Mouse (Mus musculus) layer of hippocampus, adult 18-20 months (tissue): ENCODE measurements around the gene Camk2g. TPM values are rescaled to one million over a fixed set of nuclear protein-coding genes. Genes with fewer than 3 reads are reported as not detected.

Experiments
- DNase-seq, 2 experiments: peaks; one replicate each; pipeline ENCODE4 v3.0.0; 2022; ENCODE audit warnings: low spot score in 2 of 2
- long read RNA-seq: library from polyadenylated mRNA; stranded (forward); transcript quantifications from one replicate; pipeline ENCODE4 v2.0.0, GENCODE M21; 2021
- total RNA-seq, 2 experiments: library from RNA; stranded (reverse); gene quantifications; 2 replicates each; pipeline ENCODE4 v1.2.3; 2021

The Camk2g gene
- 100 to 1,000 TPM; 225 to 233 TPM for total RNA-seq
- long read RNA-seq, transcript Camk2g-202 (20 exons, 3,604 nt): major isoform, 6 of 102 reads
- long read RNA-seq, transcript Camk2g-201 (21 exons, 3,703 nt): minor isoform, 5 of 102 reads
- long read RNA-seq, partial matches to known transcripts: 9 of 102 reads
- long read RNA-seq, other reads (novel, unspliced or antisense): 79 of 102 reads

- peak in 1 of 2 experiments; percentile 71 for DNase-seq
Observed at GRCm38 (mm10) chr14:20793758-20794531, at the start of gene Camk2g. Camk2g (minus strand) TSS chr14:20794088.

GRCm38 (mm10) chr14:20842629-20843028 lies 48.7 kb upstream of the Camk2g start:
- no peak for DNase-seq

GRCm38 (mm10) chr14:20841526-20841925 lies 47.6 kb upstream of the Camk2g start:
- no peak for DNase-seq

GRCm38 (mm10) chr14:20837681-20838080 lies 43.8 kb upstream of the Camk2g start:
- no peak for DNase-seq

GRCm38 (mm10) chr14:20836905-20837376 lies 43.1 kb upstream of the Camk2g start:
- no peak for DNase-seq

- DNase-seq: peak; percentile 6 to 40
Observed at GRCm38 (mm10) chr14:20836171-20836904, 42.5 kb upstream of the Camk2g start, which contains the start of gene Plau. Plau (plus strand) TSS chr14:20836660.

- DNase-seq: no peak
Observed at GRCm38 (mm10) chr14:20834136-20834535, 40.2 kb upstream of the Camk2g start.

GRCm38 (mm10) chr14:20833525-20833924 lies 39.6 kb upstream of the Camk2g start:
- DNase-seq: peak in 1 of 2 experiments; percentile 43

GRCm38 (mm10) chr14:20831915-20832314 lies 38.0 kb upstream of the Camk2g start:
- DNase-seq: no peak

- peak in 1 of 2 experiments; percentile 19 for DNase-seq
Observed at GRCm38 (mm10) chr14:20831141-20831910, 37.4 kb upstream of the Camk2g start.

- no peak for DNase-seq
Observed at GRCm38 (mm10) chr14:20829523-20830366, 35.9 kb upstream of the Camk2g start.

GRCm38 (mm10) chr14:20828524-20828923 lies 34.6 kb upstream of the Camk2g start:
- DNase-seq: no peak

- no peak for DNase-seq
Observed at GRCm38 (mm10) chr14:20827491-20827890, 33.6 kb upstream of the Camk2g start.

- no peak for DNase-seq
Observed at GRCm38 (mm10) chr14:20827061-20827460, 33.2 kb upstream of the Camk2g start.

GRCm38 (mm10) chr14:20825516-20825915 lies 31.6 kb upstream of the Camk2g start:
- peak in 1 of 2 experiments; percentile 76 for DNase-seq

GRCm38 (mm10) chr14:20824517-20824916 lies 30.6 kb upstream of the Camk2g start:
- DNase-seq: no peak

GRCm38 (mm10) chr14:20815448-20815847 lies 21.6 kb upstream of the Camk2g start:
- no peak for DNase-seq

- no peak for DNase-seq
Observed at GRCm38 (mm10) chr14:20811779-20812406, 18.0 kb upstream of the Camk2g start.

GRCm38 (mm10) chr14:20811236-20811635 lies 17.3 kb upstream of the Camk2g start:
- no peak for DNase-seq

- no peak for DNase-seq
Observed at GRCm38 (mm10) chr14:20809820-20810219, 15.9 kb upstream of the Camk2g start.
